Mouse (Mus musculus): ENCODE results near the gene Lsm14b. TPM values are rescaled to one million over a fixed set of nuclear protein-coding genes. Genes with fewer than 3 reads are reported as not detected.

The Lsm14b gene
- total RNA-seq (2023), result 44.7 TPM

DNA sequence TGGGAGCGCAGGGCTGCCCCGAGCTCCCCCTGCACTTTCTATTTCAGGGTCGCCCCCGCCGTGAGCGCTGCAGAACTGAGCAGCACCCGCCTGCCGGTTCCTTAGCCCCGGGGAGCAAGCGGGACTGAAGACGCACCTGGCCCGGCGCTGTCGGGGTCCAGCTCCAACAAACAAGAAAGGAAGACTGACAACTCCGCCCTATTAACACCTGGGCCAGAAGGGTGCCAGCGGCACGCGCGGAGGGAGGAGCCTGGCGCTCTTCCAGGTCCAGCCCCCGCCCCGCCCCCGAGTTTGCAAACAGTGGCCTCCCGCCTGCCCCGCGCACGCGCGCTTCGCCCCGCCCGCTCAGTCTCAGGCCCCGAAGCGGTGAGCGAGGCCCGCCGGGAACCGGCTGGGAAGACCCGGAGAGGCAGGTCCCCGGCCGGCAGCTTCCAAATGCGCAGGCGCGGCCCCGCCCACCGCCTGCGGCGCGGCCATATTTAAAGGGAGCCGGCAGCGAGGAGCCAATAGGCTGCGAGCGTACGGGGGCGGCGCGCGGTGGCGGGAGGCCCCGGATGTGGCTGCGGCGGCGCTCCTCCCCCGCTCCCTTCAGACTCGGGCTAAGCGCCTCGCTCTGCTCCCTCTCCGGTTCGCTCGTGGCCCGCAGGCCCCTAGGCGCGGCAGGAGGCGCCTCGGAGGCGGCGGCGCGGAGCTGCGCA, at the start of gene Lsm14b:
Lsm14b (plus strand) TSS at position 587 of the 698 bp plus-strand sequence.

DNA sequence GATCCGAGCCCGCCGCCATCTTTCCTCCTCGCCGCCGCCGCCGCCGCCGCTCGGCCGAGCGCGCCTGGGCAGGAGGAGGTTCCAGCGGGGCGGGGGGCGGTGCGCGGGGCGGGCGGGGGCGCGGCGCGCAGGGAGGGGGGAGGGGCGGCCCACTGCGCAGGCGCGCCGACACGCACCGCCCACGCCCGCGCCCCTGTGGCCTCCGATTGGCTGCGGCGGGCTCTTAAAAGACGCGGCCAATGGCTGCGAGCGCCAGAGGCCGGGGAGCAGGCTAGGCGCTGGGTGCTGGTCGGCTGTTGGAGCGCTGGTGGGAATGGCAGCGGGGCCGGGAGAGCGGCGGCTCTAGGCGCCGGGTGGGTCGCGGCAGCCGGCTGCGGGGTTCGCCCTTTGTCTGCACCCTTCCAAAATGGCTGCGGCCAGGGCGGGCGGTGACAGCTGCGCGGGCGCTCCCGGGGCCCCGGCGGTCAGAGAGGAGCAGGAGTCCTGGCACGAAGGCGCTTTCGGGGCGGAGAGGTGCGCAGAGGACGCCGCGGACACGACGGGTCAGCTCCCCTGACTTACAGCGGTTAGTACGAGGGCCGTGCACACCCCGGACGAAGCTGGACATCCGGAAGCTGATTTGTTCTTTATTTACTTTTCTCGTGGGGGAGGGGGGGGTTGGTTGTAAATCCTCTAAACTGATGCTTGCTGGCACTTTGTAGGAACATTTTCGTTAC, 48.0 kb upstream of the Lsm14b start, which contains the start of gene Taf4:
Taf4 (minus strand) TSS at position 19 of the 716 bp plus-strand sequence.

DNA sequence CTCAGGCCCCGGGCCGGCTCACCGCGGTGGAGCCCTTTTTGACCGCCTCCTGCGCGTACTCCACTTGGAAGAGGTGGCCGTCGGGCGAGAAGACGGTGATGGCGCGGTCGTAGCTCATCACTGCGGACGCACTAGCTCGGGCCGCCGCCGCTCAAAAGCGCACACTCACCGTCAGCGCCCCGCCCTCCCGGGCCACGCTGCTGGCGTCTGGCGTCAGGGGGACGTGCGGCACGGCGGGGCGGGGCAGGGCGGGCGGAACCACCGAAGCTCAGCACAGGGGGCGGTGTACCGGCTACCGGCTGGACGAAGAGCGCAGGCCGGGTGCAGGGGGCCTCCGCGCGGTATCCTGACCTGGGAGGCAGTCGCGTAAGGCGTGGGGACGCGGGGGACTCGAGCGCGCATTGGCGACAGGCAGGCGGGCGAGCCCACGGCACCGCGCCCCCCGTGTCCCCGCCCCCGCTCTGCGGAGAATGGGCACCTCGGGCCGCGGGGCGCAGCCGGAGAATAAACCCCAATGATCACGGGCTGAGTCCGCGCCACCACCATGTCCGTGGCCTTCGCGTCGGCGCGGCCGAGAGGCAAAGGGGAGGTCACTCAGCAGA, 17.6 kb downstream of the Lsm14b start, which contains the start of the genes Psma7 and Ss18l1:
Psma7 (minus strand) TSS at position 178 of the 602 bp plus-strand sequence.
Ss18l1 (plus strand) TSS at position 254 of the 602 bp plus-strand sequence.

DNA sequence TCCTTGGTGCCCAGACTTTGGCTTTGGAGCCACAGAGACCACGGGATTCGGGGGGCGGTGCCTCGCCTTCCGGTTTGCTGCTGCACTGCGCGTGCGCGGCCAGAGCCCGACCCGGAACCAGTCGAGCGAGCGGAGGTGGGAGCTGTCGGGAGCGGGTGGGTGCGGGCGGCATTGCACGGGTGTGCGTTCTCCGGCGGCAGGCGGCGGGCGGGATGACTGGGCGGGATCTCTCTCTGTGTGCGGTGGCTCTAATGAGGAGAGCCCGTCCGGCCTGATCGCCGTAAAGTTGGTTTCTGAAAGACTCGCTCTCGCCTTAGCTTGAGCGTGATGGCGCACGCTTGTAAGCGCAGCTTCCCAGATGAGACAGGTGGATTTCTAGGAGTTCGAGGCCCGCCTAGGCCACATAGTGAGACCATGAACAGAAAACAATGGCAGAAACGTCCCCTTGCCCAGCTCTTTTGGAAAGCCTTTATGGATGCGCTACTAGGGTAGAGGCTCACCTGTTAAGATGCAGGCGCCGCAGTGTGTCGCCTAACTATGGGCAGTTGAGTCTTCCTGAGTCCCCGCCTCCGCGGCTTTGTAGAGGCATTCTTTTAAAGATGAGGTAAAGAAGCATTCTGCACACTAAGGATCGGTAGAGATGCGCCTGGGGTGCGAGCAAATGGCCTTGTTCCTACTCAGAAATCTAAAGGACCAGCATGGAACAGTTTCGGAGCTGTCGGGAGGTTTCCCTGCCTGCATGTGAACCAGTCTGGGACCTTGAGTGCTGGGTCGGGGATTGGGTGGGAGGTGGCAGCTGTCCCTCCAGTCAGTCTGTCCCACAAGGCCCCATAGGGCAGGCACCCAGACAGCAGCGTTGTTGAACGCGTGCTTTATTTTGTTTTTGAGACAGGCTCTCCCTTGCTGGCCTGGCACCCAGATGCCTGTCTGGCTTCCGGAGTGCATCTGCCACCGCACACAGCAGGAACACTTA, 46.0 kb downstream of the Lsm14b start, which contains the start of gene Mtg2:
Mtg2 (plus strand) TSS at position 108 of the 973 bp plus-strand sequence.

Other genes with a start within 250 kb of the Lsm14b start
- gene Taf4, start 48.3 kb upstream of the Lsm14b start, total RNA-seq (2023), result 42.1 TPM
- gene Psma7, start 17.4 kb downstream of the Lsm14b start, total RNA-seq (2023), result 141 TPM
- 5.2 TPM for gene Ss18l1, start 17.5 kb downstream of the Lsm14b start, total RNA-seq (2023)
- 25.2 TPM for gene Mtg2, start 45.6 kb downstream of the Lsm14b start, total RNA-seq (2023)
- not detected for gene Hrh3, start 79.5 kb downstream of the Lsm14b start, total RNA-seq (2023)
- 32.3 TPM for gene Osbpl2, start 94.3 kb downstream of the Lsm14b start, total RNA-seq (2023)
- 98.2 TPM for gene Adrm1, start 146.5 kb downstream of the Lsm14b start, total RNA-seq (2023)
- gene Lama5, start 200.9 kb downstream of the Lsm14b start, total RNA-seq (2023), result 0.03 TPM
- gene Rps21, start 232.4 kb downstream of the Lsm14b start, total RNA-seq (2023), result 2,859 TPM
- gene Cables2, start 248.5 kb downstream of the Lsm14b start, total RNA-seq (2023), result 39.2 TPM